ENCODE assay signal across 26 mouse cellular contexts in the genomic region with DNA sequence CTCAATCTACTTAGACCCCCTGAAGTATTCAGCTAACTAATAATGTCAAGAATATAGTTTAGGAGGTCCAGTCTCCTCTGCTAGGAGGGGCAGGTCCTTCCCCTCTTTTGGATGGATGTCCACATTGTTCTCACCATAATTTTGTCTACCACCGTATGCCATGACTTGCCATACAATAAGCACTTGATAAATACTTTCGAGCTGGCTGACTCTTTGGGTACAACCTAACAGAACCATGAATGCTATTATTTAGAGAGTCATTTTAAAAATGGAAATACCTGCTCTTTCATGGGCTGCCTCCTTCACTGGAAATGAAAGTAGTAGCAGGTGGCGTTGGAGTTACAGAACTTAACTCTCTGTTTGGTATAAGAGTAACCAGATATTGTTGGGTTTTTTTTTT.
"Had no signal": no experiment of that assay in that cellular context is flagged by ENCODE, and none has a peak within 500 bp of the region (broad histone marks: within the 10 kb centered on the region; RNA-seq: fewer than 3 reads in every experiment).

No protein-coding gene starts in this region.

- H3K4me2 ChIP-seq: heart, embryonic 11.5 days; heart, embryonic 13.5 days; heart, embryonic 15.5 days; hindbrain, embryonic 13.5 days; hindbrain, embryonic 15.5 days; kidney, embryonic 15.5 days; limb, embryonic 12.5 days; liver, embryonic 11.5 days; liver, embryonic 13.5 days; liver, embryonic 15.5 days had no signal

- H3K36me3 ChIP-seq: heart, embryonic 13.5 days; heart, embryonic 15.5 days; hindbrain, embryonic 13.5 days; hindbrain, embryonic 15.5 days; kidney, embryonic 15.5 days; limb, embryonic 10.5 days; limb, embryonic 12.5 days; liver, embryonic 13.5 days; liver, embryonic 15.5 days had no signal

- H3K4me3 ChIP-seq: heart, embryonic 13.5 days; heart, embryonic 15.5 days; hindbrain, embryonic 13.5 days; hindbrain, embryonic 15.5 days; kidney, embryonic 15.5 days; layer of hippocampus, adult 2 months; left cerebral cortex, adult 2 months; limb, embryonic 10.5 days; limb, embryonic 12.5 days; liver, embryonic 13.5 days; liver, embryonic 15.5 days had no signal

- DNase-seq: gastrocnemius, postnatal 14 days; gastrocnemius, postnatal 36 days; heart, postnatal 14 days; heart, postnatal 36 days; kidney, adult 11 months; kidney, adult 2 months; kidney, adult 9 months; kidney, postnatal 14 days; kidney, postnatal 36 days; liver; liver, embryonic 13.5 days had no signal

- ATAC-seq: hindbrain, postnatal 0 days; intestine, embryonic 16.5 days had no signal

- H3K9ac ChIP-seq: heart, embryonic 13.5 days; heart, embryonic 15.5 days; hindbrain, embryonic 13.5 days; hindbrain, embryonic 15.5 days; kidney, embryonic 15.5 days; limb, embryonic 12.5 days; liver, embryonic 13.5 days; liver, embryonic 15.5 days had no signal

- H3K27ac ChIP-seq: heart, embryonic 13.5 days; heart, embryonic 15.5 days; hindbrain, embryonic 13.5 days; hindbrain, embryonic 15.5 days; hindbrain, postnatal 0 days; kidney, embryonic 15.5 days; kidney, postnatal 0 days; layer of hippocampus, adult 2 months; left cerebral cortex, adult 2 months; limb, embryonic 10.5 days; limb, embryonic 12.5 days; liver, embryonic 13.5 days; liver, embryonic 15.5 days had no signal

- H3K9me3 ChIP-seq: heart, embryonic 13.5 days; heart, embryonic 15.5 days; hindbrain, embryonic 13.5 days; hindbrain, embryonic 15.5 days; kidney, embryonic 15.5 days; limb, embryonic 10.5 days; limb, embryonic 12.5 days; liver, embryonic 13.5 days; liver, embryonic 15.5 days had no signal

- H3K27me3 ChIP-seq: heart, embryonic 15.5 days; hindbrain, embryonic 13.5 days; hindbrain, embryonic 15.5 days; kidney, embryonic 15.5 days had no signal
